Mouse (Mus musculus) left cerebral cortex, adult 8-10 months (tissue): ENCODE measurements around the gene Lrrc71. TPM values are rescaled to one million over a fixed set of nuclear protein-coding genes. Genes with fewer than 3 reads are reported as not detected.

Experiments used
- DNase-seq, 2 experiments: peaks; one replicate each; pipeline ENCODE4 v3.0.0; 2022; ENCODE audit warnings: low spot score in 2 of 2
- total RNA-seq, 4 experiments: library from RNA; stranded (reverse); gene quantifications; 2 replicates each; pipeline ENCODE4 v1.2.4; 2022

Lrrc71 gene
- total RNA-seq = 1 to 10 TPM in 2 of 4 experiments, under 1 TPM in 2; 0.57 to 2.5 (median 1.3) TPM

DNA sequence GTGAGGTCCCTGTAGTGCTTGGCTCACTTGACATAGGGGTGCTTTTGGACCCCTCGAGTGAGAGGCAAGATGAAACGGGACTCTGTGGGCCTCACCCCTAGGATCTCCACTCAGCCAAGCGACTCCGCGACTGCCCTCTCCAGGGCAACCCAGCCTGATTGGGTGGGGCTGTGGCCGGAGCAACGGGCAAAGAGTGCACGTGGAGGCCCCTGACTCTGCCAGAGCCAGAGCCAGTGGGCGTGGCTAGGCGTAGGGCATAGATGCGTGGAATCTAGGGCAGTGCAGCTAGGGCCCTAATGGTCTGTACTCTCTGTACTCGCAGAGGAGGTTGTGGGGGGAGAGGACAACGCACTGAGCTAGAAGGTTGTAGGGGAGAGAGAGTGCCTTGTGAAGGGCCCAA is at the start of gene Lrrc71:
Gene Lrrc71 (minus strand): TSS at position 195 of the 400 bp plus-strand sequence.
- DNase-seq = no peak

DNA sequence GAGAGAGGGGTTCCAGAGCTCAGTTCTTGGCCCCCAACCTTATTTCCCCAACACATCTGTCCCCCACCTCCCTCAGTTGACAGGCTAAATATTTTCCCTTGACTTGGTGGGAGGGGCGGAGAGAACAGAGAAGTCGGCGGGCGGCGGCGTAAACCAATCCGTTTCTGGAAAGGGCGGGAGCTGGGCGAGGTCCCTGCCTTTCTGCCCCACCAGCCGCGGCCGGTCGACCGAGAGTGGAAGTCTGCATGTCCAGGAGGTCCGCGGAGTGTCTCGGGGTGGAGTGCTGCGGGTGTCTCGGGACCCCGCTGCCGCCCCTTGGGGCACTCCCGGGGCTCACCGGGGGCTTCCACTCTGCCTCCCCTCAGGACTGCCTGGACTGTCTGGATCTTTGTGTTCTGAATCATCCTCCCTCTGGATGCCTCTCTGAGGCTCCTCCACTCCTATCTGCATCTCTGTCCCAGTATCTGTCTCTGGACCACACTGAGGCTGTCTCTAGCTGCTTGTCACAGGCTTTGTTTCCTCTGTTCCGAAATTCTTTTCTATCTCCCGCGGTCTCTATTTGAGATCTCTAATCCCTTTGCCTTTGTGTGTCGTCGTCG is 48.4 kb upstream of the Lrrc71 start, which contains the start of gene Insrr:
Gene Insrr (plus strand): TSS at position 216 of the 599 bp plus-strand sequence.
- no peak for DNase-seq

DNA sequence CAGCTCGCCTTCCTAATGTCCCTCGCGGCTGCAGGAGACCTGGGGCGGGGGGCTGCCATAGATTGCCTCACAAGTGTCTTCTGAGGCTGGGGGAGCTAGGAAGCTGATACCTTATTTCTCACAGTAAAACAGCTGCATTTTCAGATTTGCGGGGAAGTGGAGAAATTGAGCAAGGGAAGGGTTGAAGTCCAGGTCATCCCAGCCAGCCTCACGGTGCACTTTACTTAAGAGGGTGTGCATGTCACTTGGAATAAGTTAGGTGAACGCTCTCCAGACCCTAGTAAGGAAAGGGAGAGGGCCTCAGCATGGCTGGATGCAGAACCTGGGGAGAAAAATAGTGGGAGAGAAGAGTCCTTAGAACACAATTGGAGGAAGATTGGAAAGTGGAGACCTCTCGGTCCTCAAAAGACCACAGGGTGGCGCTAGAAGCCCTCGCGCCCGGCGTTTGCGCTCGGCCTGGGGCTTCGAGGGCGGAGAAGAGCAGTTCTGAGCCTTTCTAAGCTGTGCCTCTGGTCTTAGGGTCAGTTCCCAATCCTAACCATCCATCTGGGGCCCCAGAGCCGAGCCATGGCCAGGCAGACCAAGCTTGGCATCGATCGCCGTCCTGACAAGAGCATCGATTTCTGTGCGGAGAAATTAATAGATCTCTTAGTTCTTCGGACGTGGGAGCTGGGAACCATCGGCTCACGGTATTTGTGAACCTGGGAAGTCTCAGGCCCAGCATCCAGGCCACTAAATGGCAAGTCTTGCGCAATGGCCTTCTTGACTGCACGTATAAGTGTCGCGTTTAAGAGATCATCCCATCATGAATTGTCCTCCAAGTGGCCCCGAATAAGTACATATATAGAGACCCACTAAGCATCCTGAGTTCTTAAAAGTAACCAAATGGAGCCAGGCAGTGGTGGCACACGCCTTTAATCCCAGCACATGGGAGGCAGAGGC is 47.2 kb upstream of the Lrrc71 start:
- DNase-seq = peak in 1 of 2 experiments; percentile 25

DNA sequence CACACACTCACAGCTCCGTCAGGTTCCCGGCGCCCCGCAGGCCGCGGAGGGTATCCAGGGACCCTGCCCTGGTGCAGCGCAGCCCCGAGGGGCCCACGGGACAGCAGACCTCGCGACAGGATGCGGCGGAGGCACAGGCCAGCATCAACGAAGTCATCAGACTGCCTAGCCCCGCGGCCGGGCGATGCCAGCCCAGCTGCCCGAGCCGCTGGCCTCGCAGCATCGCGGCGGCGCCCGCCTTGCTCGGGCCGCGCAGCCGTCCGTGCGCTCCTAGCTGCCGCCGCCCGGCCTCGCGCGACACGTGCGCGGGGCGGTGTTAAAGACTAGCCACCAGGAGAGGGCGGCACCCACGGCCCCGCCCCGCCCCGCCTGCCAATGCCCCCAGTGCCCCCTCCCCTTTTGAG is 46.5 kb upstream of the Lrrc71 start, which contains the start of gene Ntrk1:
Gene Ntrk1 (minus strand): TSS at position 241 of the 404 bp plus-strand sequence.
- DNase-seq = no peak

DNA sequence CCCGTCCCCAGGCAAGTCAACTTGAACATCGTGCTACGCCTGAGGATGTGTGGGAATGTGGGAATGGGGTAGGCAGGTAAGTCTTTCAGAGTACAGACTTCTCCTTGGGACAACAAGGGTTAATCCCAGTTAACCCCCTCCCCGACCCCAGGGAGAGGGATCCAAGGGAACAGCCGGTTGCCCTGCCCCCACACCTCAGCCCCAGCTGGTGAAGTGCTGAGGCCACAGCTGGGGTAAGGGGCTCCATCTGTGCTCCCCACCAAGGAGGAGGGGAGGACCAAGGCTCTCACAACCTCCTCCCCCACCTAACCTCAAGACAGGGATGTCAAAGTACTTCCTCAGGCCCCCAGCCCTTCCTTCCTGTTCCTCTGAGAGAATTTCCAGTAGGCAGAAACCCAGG is 41.3 kb upstream of the Lrrc71 start:
- DNase-seq = no peak

DNA sequence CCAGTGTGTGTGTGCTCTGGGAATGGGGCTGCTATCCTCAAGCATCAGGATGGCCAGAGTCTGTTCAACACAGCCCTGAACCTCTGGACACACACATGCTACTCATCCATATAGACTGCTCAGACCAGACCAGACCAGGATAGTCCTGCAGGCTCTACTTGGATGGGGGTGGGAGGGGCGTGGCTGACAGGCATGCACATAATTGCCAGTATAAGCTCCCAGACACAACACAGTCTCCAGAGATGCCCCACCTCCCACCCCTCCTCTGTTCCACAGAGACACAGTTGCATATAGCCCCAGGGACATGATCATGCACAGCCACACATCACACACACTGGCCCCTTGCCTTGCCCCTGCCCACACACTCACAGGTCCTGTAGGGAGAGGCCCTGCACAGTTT is 40.8 kb upstream of the Lrrc71 start:
- DNase-seq = no peak

DNA sequence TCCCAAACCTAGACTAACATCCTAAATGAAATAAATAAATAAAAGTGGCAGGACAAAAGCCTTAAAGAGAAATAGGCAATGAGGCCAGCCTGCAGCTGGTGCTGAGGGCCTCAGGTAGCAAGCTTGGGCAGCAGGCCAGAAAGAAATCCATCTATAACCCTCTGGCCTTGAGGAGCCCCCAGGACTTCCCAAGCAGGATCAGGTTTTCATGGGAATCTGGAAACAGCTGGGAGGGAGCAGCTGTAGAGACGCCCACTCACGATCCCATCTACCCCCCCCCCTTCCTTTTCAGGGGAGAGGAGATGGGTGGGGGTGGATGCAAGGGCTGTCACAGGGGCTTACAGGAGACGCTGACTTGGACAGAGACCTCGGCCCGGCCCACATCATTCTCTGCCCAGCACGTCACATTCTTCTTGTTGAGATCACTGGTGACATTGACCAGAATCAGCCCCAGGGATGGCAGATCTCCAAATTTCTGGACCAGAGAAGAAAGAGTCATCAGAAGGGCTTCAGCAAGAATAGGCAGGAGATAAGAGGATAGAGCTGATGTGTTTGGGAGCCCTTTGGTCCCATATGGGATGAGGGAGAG is 37.3 kb upstream of the Lrrc71 start:
- DNase-seq = no peak

DNA sequence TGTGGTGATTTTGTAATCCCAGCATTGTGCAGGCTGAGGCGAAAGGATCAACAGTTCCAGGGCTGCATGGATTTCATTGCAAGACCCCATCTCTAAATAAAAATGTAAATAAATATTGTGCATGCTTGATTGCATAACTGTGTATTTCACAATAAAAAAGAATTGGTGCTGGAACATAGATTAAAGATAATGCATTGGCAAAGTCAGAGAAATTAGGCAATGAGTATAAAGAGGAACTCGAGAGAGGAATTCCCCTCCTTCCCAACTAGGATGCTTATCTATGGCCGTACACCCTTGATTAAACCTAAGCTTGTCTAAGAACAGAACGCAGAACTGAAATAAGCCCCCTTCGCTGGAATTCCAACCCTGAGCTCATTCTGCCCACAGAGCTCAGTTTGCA is 36.7 kb upstream of the Lrrc71 start:
- DNase-seq = no peak

DNA sequence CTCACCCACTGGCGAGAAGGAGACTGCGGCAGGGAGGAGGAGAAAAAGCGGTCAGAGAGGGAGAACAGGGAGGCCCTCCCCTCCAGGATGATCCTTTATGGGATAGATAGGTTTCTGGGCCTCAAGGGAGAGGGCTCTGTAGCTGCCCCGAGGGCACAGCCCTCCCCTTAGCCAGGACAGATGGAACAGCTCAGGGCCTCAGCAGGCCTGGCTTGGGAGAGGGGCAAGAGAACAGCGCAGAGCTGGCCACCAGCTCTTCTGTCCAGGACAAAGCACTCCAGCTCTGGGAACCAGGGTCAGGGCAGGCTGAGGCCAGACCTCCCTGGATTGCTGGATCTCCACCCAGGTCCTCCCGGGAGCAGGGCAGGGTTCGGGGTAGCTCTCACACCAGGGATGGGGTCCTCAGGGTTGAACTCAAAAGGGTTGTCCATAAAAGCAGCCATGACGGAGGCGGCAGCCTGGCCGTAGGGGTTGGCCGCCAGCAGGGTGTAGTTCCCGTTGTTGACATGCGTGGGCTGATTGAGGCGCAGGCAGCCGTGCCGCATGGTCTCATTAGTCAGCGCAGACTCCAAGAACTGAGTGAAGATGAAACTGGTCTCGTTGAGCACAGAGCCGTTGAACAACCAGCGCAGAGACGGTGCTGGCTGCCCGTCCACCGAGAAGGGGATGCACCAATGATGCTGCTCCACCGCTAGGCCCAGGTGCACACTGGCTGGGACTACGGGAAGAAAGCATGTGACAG is 35.0 kb upstream of the Lrrc71 start:
- no peak for DNase-seq

DNA sequence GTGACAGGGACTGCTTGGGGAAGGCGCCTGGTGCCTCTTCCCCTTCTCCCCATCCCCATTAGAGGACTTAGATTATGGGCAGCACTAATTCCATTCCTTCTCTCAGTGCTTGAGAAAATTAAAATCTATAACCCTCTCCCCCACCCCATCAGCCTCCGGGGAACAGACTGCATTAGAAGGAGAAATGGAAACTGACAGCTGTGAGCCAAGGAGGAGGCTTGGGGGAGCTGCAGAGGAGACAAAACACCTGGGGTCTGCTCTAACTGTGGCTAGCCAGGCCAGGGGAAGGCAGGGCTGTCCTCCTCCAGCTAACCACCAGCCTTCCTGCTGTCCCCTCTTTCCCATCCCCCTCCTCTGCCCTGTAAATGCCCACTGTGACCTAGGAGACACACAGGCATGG is 30.7 kb upstream of the Lrrc71 start:
- DNase-seq = no peak

DNA sequence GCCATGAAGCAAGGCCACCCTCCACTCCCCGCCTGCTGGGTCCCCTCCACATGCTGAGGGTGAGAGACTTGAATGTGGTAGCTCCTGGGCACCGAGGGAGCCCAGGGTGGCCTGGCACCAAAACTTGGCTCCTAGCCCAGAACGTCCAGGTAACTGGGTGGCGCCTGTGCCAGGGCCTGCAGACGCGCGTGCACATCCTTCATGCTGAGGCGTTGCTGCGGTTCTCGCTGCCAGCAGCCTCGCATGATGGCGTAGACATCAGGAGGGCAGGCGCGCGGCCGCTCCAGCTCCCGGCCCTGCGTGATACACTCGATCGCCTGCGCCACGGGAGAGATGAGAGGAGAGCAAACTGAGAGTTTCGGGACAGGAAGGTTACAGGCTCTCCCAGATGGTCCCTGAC is 29.9 kb upstream of the Lrrc71 start:
- DNase-seq = no peak

DNA sequence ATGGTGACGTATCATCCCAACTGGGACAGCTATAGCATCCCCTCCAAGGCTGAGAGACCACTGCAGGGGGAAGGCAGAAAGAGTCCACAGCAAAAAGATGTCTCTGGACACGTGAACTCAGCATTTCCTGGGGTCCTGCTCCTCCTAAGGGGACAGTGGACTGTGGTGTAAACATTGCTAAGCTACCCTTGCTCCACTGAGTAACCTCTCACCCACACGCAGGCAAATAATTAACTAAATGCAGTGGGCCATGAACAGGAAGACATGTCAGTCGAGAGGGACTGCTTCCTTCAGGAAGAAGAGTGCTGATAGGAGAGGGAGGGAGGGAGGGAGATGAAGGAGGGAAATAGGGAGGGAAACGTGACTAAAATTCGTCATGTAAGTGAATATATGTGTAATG is 22.7 kb upstream of the Lrrc71 start:
- no peak for DNase-seq

DNA sequence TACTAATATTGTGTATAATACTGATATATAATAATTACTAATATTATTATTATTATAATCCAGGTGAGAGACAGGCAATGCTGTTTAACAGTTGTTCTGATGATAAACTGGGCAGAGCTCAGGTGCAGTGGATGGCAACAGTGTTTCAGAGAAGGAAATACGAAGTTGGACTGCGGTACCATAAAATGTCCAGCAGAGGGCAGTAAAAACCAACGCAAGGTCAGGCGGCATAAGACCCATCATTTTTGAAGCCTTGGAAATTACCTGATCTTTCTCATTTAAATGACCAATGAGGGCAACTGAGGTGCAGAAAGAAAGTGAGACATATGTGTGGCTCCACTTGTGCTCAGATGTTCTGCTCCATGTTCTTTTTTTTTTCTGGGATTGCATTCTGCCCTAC is 21.9 kb upstream of the Lrrc71 start:
- DNase-seq = no peak

DNA sequence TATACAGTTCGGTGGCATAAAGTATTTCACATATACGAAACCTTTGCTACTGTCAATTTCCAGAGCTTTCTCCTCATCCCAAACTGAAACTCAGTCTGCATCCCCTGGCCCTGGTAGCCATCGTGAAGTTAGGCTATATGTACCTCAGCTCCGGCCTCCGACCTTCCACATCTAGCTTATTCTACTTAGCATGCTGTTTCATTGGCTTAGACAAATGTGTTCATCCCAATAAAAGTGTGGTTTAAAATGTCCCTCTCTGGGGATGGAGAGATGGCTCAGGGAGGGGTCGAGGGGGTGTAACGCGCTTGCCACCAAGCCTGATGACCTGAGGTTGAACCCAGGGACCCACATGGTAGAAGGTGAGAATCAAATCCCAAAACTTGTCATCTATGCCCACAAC is 21.1 kb upstream of the Lrrc71 start:
- no peak for DNase-seq

DNA sequence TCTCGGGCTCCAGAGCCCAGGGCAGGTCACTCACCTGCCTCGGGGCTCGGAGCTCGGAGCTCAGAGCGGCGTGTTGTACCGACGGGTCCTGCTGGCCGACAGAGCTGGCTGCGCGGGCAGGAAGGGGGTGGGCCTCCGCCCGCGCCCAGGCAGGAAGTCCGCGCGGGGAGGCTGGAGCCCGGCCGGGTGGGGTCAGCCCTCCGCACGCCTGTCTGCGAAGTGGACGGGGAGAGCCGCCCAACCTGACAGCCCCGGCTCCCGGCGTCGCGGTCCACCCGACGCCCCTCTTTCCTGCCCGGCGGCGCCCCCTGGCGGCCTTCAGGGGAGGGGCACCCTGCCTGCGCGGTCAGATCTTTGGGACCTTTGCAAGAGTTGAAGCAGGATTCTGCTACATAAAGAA is 20.4 kb upstream of the Lrrc71 start:
- DNase-seq = no peak

DNA sequence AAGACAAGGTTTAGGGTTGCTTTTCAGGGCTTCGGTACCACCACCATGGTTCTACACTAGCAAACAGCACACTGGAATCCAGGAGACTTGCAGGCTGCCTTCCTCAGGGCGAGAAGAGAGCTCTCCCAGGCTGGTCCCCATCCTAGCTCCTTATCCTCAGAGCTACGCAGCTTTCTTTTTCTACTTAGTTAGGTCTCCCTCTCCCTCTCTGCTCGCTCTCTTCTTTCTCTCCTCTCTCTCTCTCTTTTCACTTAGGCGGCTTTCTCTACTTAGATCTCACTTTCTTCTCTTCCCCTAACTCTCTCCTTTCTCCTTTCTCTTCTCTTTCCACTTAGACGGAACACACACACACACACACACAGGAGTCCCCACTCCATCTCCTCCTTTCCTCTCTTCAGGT is 20.0 kb upstream of the Lrrc71 start:
- no peak for DNase-seq

DNA sequence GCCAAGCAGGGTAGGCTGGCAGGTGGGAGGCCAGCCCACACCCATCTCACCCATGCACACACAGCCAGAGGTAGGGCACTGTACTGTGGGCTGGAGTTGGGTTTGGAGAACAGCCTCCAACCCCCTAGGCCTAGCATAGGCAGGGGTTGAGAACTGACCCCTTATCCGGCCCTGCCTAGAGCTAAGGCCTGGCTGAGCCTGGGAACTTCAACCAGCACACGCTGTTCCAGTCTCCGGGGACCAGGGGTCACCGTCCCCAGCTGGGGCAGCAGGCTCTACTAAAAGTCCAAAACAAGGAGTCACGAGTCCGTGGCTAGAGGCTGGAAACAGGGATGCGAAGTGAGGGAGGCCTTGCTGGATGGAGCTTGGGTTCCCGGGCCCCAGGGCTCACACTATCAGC is 19.3 kb upstream of the Lrrc71 start:
- DNase-seq = no peak

DNA sequence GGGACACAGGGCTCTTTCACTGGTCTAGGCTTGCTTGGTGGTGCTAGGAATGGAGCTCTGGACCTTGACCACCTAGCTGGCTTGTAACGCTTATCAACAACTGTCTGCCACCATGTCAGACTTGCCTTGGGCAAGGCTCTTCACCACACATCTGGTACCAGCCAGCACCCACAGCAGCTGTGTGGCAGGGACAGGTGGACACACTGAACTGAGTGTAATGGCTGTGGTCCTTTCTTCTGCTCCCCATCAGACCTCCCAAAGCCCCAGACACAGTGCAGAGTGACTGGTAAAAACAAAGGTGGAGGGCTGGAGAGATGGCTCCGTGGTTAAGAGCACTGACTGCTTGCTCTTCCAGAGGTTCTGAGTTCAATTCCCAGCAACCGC is 17.9 kb upstream of the Lrrc71 start:
- no peak for DNase-seq

DNA sequence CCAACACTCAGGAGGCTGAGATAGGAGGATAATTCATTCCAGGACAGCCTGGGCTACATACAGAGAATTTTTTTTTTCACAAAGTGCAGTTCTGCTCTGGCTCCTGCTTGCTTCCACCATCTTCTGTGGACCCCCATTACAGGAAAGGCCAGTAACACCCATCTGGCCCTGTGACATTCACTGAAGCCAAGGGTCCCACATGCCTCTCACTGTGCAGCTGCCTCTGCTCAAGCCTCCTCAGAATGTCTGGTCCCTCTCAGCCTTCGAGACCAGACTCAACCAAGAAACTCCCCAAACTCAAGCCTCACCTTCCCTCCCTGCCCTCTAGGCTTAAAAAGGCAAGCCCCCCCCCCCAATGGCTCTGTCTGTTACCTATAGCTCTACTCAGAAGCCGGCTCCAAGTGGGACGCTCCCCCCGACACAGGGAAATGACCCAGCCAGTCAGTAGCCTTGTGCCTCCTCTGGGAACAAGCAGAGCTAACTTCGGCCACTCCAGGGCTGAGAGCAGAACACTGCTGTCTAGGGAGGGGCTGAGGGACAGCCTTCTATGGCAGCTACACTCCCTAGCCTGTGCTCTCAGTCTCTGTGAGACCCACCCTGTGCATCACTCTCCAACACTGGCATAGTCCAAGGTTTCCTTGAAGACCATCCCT is 17.3 kb upstream of the Lrrc71 start:
- DNase-seq = no peak

DNA sequence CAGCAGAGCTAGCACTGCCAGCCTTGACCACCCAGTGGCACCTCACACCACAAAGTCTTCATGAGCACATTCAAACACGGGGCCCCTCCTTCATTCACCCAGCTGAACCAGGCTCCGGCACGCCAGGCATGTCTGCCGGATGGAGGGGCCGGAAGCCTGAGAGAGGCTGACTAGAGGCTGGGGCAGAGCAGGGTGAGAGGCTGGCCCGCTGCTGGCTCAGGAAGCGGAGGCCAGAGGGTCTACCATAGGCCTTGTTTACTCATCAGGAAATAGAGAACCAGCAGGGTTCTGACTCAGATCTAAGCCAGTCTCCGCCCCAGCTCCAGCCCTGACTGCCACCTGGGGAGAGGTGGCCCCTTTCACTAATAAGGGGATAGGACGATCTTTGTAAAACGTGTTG is 16.7 kb upstream of the Lrrc71 start:
- DNase-seq = no peak

DNA sequence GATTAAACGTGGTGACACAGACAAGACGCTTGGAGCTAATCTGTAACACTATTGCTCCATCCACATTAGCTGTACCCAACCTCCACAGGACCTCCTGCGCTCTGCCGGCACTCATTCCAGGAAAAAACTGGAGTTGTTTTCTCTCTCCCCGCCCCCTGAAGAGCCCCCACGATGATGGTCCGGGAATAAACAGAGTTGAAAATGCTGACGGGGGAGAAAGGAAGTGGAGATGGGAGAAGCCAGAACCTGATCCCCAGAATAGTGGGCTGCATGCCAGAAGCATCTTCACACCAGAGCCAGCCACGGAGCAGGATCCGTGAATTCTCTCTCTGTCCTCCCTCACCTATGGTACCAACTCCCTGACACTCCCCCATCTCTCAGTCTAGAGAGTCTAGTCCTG is 16.1 kb upstream of the Lrrc71 start:
- no peak for DNase-seq
